Mouse (Mus musculus) CD4-positive, CD25-positive, alpha-beta regulatory T cell (primary cell): ENCODE data around the gene Rtn4. TPM values are rescaled to one million over a fixed set of nuclear protein-coding genes. Genes with fewer than 3 reads are reported as not detected.

ENCODE experiments used
- polyA plus RNA-seq: library from polyadenylated mRNA; unstranded; fragments of 100-300 nt; shearing (Covaris generic); gene quantifications from one replicate; pipeline ENCODE4 v1.2.1, GENCODE M21; 2017

Rtn4 gene
- polyA plus RNA-seq, result 31.0 TPM

DNA sequence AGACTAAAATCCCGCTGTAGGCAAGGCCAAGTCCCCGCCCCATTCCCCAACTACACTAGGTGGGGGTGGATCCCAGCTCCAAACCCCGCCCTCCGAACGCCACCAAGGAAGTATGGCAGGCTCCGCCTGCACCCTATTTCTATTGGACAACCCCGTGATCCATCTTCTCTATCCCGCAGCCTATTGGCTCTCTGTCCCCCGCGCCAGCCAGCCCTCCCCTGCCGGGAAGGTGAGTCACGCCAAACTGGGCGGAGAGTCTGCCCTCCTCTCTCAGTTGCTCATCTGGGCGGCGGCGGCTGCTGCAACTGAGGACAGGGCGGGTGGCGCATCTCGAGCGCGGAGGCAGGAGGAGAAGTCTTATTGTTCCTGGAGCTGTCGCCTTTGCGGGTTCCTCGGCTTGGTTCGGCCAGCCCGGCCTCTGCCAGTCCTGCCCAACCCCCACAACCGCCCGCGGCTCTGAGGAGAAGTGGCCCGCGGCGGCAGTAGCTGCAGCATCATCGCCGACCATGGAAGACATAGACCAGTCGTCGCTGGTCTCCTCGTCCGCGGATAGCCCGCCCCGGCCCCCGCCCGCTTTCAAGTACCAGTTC, at the start of gene Rtn4:
Gene Rtn4, plus strand, starts transcription at position 265 of the 590 bp plus-strand sequence.

Other genes starting within 250 kb of the Rtn4 start
- gene Prorsd1, start 177.9 kb upstream of the Rtn4 start, polyA plus RNA-seq, result 44.2 TPM
- gene Mtif2, start 166.5 kb upstream of the Rtn4 start, polyA plus RNA-seq, result 49.5 TPM
- gene Clhc1, start 145.0 kb upstream of the Rtn4 start, polyA plus RNA-seq, result 0.87 TPM
- 453 TPM for gene Rps27a, start 144.8 kb upstream of the Rtn4 start, polyA plus RNA-seq
- 0.11 TPM for gene 4931440F15Rik, start 132.7 kb downstream of the Rtn4 start, polyA plus RNA-seq